Comparison of ENCODE assay signal across 9 mouse cellular contexts in the genomic region with DNA sequence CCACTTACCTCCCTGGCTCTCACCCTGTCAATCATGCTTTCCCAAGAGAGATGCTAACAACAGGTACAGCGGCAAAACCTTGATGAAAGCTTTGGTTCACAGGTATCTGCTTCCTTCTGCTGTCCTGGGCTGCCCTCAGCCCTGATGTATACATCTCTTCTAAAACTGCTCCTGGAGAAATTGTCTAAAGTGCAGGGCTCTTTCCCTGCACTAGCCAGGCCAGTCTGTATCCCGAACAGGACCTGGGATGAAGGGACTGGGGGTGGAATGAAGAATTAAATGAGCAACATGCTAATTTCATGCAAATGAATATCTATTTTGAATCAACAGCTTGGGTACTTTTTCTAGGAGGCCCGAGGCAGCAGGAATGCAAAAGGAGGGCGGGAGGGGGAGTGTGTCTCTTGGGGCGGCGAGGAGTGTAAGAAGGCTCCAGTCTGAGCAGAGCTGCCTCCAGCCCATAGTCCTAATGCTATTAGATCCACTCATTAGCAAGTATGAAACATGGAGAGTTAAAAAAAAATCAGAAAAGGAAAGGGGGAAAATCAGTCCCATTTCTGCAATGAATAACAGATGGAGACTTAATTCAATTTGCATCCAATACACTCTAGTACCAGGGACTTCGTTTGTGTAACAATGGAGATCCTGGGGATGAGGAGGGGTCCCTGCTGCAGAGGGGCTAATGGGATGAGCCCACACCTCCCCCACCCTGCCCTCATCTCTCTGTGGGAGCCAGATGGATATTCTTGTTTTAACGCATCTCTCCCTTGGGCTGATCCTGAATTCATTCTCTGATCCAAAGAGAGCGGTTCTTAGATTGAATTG.
DNase-seq lines count a peak whose midpoint lies in the region; ATAC-seq and TF ChIP-seq lines count a peak whose summit lies in the region.
"Had no signal": no experiment of that assay in that cellular context is flagged by ENCODE, and none has a peak within 500 bp of the region (broad histone marks: within the 10 kb centered on the region; RNA-seq: fewer than 3 reads in every experiment).

No protein-coding gene starts in this region.

- no peak for TF ChIP-seq CTCF in midbrain, postnatal 0 days (IDR thresholded peaks at IDR 0.05)

- H3K9ac ChIP-seq in midbrain, postnatal 0 days (replicated peaks; ENCODE audit: low read length, poor library complexity, severe bottlenecking): no peak overlapping the region
- no peak overlapping the region for H3K9ac ChIP-seq in embryonic facial prominence, embryonic 11.5 days (replicated peaks; ENCODE audit: low read length)
- H3K9ac ChIP-seq in hindbrain, embryonic 15.5 days: no peak overlapping the region

- no peak for ATAC-seq in midbrain, postnatal 0 days (ENCODE audit: low FRiP score)
- ATAC-seq in embryonic facial prominence, embryonic 11.5 days (replicated peaks; ENCODE audit: insufficient number of reproducible peaks, low FRiP score, low TSS enrichment, low read depth): 0 out of 2 replicates have a peak, but pooled peaks have one; percentile 23
- no peak for ATAC-seq in hindbrain, embryonic 15.5 days (ENCODE audit: low FRiP score, low read depth)
- ATAC-seq in activated CD4-positive, CD25-positive, alpha-beta regulatory T cell, adult 4 months: no peak

- WGBS in midbrain, embryonic 10.5 days: 5% methylated on average over 9 of the region's 9 CpGs
- 14% methylated on average over 9 of the region's 9 CpGs for WGBS in midbrain, postnatal 0 days
- 12% methylated on average over 9 of the region's 9 CpGs for WGBS in embryonic facial prominence, embryonic 11.5 days
- 8% methylated on average over 9 of the region's 9 CpGs for WGBS in hindbrain, embryonic 15.5 days

- no peaks in the 10 kb centered on the region for H3K9me3 ChIP-seq in midbrain, embryonic 10.5 days (replicated peaks)
- H3K9me3 ChIP-seq in midbrain, postnatal 0 days (ENCODE audit: low read length): no peaks in the 10 kb centered on the region
- H3K9me3 ChIP-seq in embryonic facial prominence, embryonic 11.5 days (replicated peaks; ENCODE audit: control insufficient read depth, low read length): no peaks in the 10 kb centered on the region
- H3K9me3 ChIP-seq in hindbrain, embryonic 15.5 days: no peaks in the 10 kb centered on the region

- H3K4me3 ChIP-seq in midbrain, embryonic 10.5 days: no peak overlapping the region
- no peak overlapping the region for H3K4me3 ChIP-seq in midbrain, postnatal 0 days (ENCODE audit: low read depth, low read length)
- H3K4me3 ChIP-seq in embryonic facial prominence, embryonic 11.5 days (ENCODE audit: low read depth, low read length): no peak overlapping the region
- H3K4me3 ChIP-seq in hindbrain, embryonic 15.5 days: no peak overlapping the region
- H3K4me3 ChIP-seq: heart, adult 2 months had no signal

- H3K27me3 ChIP-seq in midbrain, embryonic 10.5 days (ENCODE audit: low read depth, poor library complexity, severe bottlenecking): peaks cover 5% of the 10 kb centered on the region; the same call in 1 of the 2 replicates
- H3K27me3 ChIP-seq in midbrain, postnatal 0 days (ENCODE audit: insufficient read depth, low read length): no peaks in the 10 kb centered on the region
- H3K27me3 ChIP-seq in embryonic facial prominence, embryonic 11.5 days (ENCODE audit: control insufficient read depth, insufficient read depth, low read length): no peaks in the 10 kb centered on the region
- H3K27me3 ChIP-seq in hindbrain, embryonic 15.5 days: 0 out of 2 replicates have a peak, but pooled peaks cover 2% of the 10 kb centered on the region

- DNase-seq in midbrain, embryonic 10.5 days (ENCODE audit: low spot score): peak; percentile 32
- DNase-seq in midbrain, postnatal 0 days (ENCODE audit: low spot score): no peak
- DNase-seq in embryonic facial prominence, embryonic 11.5 days (ENCODE audit: low spot score): peak; percentile 60
- DNase-seq in right cerebral cortex, postnatal 10 days (ENCODE audit: low spot score in 2 of 2): peak; percentile 73 to 80
- no peak for DNase-seq in cerebellum, postnatal 14 days
- no peak for DNase-seq in adrenal gland, postnatal 14 days
- DNase-seq: heart, adult 2 months had no signal

- H3K36me3 ChIP-seq in midbrain, embryonic 10.5 days: no peaks in the 10 kb centered on the region
- H3K36me3 ChIP-seq in midbrain, postnatal 0 days (ENCODE audit: insufficient read depth, low read length): no peaks in the 10 kb centered on the region
- no peaks in the 10 kb centered on the region for H3K36me3 ChIP-seq in embryonic facial prominence, embryonic 11.5 days (replicated peaks; ENCODE audit: control insufficient read depth, insufficient read depth, low read depth, low read length)
- no peaks in the 10 kb centered on the region for H3K36me3 ChIP-seq in hindbrain, embryonic 15.5 days

- no peak overlapping the region for H3K4me2 ChIP-seq in midbrain, postnatal 0 days (ENCODE audit: low read depth, low read length, poor library complexity, severe bottlenecking)
- H3K4me2 ChIP-seq in embryonic facial prominence, embryonic 11.5 days (ENCODE audit: low read depth, low read length): no peak overlapping the region
- H3K4me2 ChIP-seq in hindbrain, embryonic 15.5 days: no peak overlapping the region; the same call in 1 of the 2 replicates

- peak overlapping the region; percentile 61 for H3K27ac ChIP-seq in midbrain, embryonic 10.5 days (replicated peaks)
- no peak overlapping the region for H3K27ac ChIP-seq in midbrain, postnatal 0 days (ENCODE audit: low read depth, low read length)
- H3K27ac ChIP-seq in embryonic facial prominence, embryonic 11.5 days (replicated peaks; ENCODE audit: low read depth, low read length): no peak overlapping the region; the same call in 1 of the 2 replicates
- peak overlapping the region; percentile 31; the same call in 1 of the 2 replicates for H3K27ac ChIP-seq in hindbrain, embryonic 15.5 days (replicated peaks)
- H3K27ac ChIP-seq: heart, adult 2 months had no signal

- peaks cover 16% of the 10 kb centered on the region for H3K4me1 ChIP-seq in midbrain, embryonic 10.5 days
- H3K4me1 ChIP-seq in midbrain, postnatal 0 days (ENCODE audit: insufficient read depth, low read length): peaks cover 17% of the 10 kb centered on the region
- peaks cover 3% of the 10 kb centered on the region for H3K4me1 ChIP-seq in embryonic facial prominence, embryonic 11.5 days (ENCODE audit: control insufficient read depth, insufficient read depth, low read length)
- peaks cover 14% of the 10 kb centered on the region for H3K4me1 ChIP-seq in hindbrain, embryonic 15.5 days (replicated peaks)

Comparison
In these comparisons a context has a peak if more than half of its experiments do, and no peak if none do; other contexts are left out.
1. DNase-seq: peak in midbrain, embryonic 10.5 days (single experiment), embryonic facial prominence, embryonic 11.5 days (single experiment) and right cerebral cortex, postnatal 10 days (2 of 2); none in midbrain, postnatal 0 days (single experiment), cerebellum, postnatal 14 days (0 of 2) and adrenal gland, postnatal 14 days (single experiment).
2. H3K27ac ChIP-seq: peak in midbrain, embryonic 10.5 days (single experiment) and hindbrain, embryonic 15.5 days (single experiment); none in midbrain, postnatal 0 days (single experiment) and embryonic facial prominence, embryonic 11.5 days (single experiment).